Mouse (Mus musculus) forebrain, embryonic 14.5 days (tissue): ENCODE measurements around the gene Rtn4rl1. TPM values are rescaled to one million over a fixed set of nuclear protein-coding genes. Genes with fewer than 3 reads are reported as not detected.
"Not testable (repeated sequence)": the region's sequence is repeated elsewhere in the genome, so short reads cannot be mapped to it uniquely, and the experiment has no call there.

Experiments used
- ATAC-seq: fragments of 200-750 bp; cut with Nextera tagmentation; 2 replicates; pipeline ENCODE4 v1.8.0; 2017; ENCODE audit warnings: mild to moderate bottlenecking, moderate library complexity
- DNase-seq: peaks from one replicate; pipeline ENCODE4 v3.0.0-alpha.2; 2015; ENCODE audit warnings: low spot score
- H3K27ac ChIP-seq: fragments of 300-500 bp; sonication (generic); 2 replicates; pipeline ENCODE4 v1.5.1; 2014; ENCODE audit warnings: low read depth, mild to moderate bottlenecking, control low read depth, low read length, moderate library complexity
- H3K27me3 ChIP-seq: fragments of 300-500 bp; sonication (generic); replicated peaks from 2 replicates; pipeline ENCODE4 v1.6.1; 2014; ENCODE audit warnings: low read length, control low read depth, mixed read lengths; ENCODE audit not compliant: control insufficient read depth, insufficient read depth
- H3K36me3 ChIP-seq: fragments of 300-500 bp; sonication (generic); 2 replicates; pipeline ENCODE4 v1.6.1; 2014; ENCODE audit warnings: low read length, control low read depth; ENCODE audit not compliant: control insufficient read depth, insufficient read depth
- H3K4me1 ChIP-seq: fragments of 300-500 bp; sonication (generic); 2 replicates; pipeline ENCODE4 v1.6.1; 2014; ENCODE audit warnings: antibody characterized with exemption, low read length, control low read depth; ENCODE audit not compliant: control insufficient read depth, insufficient read depth
- H3K4me2 ChIP-seq: fragments of 300-500 bp; sonication (generic); 2 replicates; pipeline ENCODE4 v1.6.1; 2014; ENCODE audit warnings: mild to moderate bottlenecking, control low read depth, low read length
- H3K4me3 ChIP-seq: fragments of 300-500 bp; sonication (generic); 2 replicates; pipeline ENCODE4 v1.5.1; 2014; ENCODE audit warnings: low read depth, low read length, control low read depth
- H3K9ac ChIP-seq: fragments of 300-500 bp; sonication (generic); 2 replicates; pipeline ENCODE4 v1.6.1; 2014; ENCODE audit warnings: mild to moderate bottlenecking, low read length, control low read depth, moderate library complexity
- H3K9me3 ChIP-seq: fragments of 300-500 bp; sonication (generic); replicated peaks from 2 replicates; pipeline ENCODE4 v1.6.1; 2016; ENCODE audit warnings: low read length, control low read depth, mixed read lengths; ENCODE audit not compliant: control insufficient read depth
- WGBS: fragments of 180-500 bp; shearing (Covaris S2); extraction: QIAGEN DNeasy Blood & Tissue Kit; methylation state at CpG from one replicate; pipeline ENCODE4 v1.1.7; 2014; 5-methylcytosine and 5-hydroxymethylcytosine counted together
- polyA plus RNA-seq: library from polyadenylated mRNA; unstranded; fragments of >200 nt; fragmentation: Nextera tagmentation; extraction: Ambion mirVana; gene quantifications from 2 replicates; pipeline ENCODE4 v1.2.1, GENCODE M21; 2014

Rtn4rl1 gene
- polyA plus RNA-seq, 1 experiment from 2014 or later, result 5.0 TPM

DNA sequence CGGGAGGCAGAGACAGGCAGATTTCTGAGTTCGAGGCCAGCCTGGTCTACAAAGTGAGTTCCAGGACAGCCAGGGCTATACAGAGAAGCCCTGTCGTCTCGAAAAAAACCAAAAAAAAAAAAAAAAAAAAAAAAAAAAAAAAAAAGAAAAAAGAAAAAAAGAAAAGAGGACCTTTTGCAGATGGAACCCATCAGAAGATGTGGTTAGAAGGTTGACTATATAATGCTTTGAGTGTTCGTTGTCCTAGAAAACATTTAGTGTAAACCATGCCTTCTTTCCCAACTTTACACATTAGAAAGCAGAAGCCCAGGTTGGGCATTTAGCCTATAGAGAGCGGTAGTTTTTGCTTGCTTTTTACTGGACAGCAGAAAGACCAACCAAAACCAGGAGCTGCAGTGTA, 19.0 kb upstream of the Rtn4rl1 start:
- not testable (repeated sequence) for H3K9ac ChIP-seq, H3K4me3 ChIP-seq, H3K9me3 ChIP-seq, H3K4me2 ChIP-seq, DNase-seq, H3K27ac ChIP-seq, ATAC-seq
- Histone ChIP-seq H3K36me3 (peaks cover 15% of the 10 kb centered on the region; the same call in 1 of the 2 replicates), H3K4me1 (peaks cover 27% of the 10 kb centered on the region), H3K27me3 (peaks cover 36% of the 10 kb centered on the region)
- 78% methylated on average over 6 of the region's 6 CpGs for WGBS

DNA sequence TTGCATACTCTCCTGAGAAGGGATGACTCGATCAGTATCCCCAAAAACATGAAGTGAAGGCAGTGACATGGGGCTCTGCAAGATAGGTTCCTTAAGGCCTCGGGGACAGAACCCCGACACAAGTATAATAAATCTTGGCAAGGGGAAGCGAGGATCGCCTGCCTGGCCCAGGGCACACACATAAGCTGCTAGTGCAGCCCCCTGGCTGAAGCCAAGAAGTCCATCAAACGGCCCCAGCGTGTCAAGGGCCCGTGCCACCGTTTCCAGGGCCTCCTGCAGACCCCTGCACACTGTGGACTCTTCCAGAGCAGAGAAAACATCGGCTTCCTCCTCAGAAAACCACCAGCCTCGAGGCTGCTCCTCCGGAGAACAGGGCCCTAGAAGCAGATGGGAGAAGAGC, 15.6 kb upstream of the Rtn4rl1 start:
- Histone ChIP-seq H3K36me3 (peaks cover 20% of the 10 kb centered on the region), H3K4me2 (peak overlapping the region; percentile 74), H3K9ac (peak overlapping the region; percentile 81), H3K27ac (0 out of 2 replicates have a peak overlapping the region, but pooled peaks have one; percentile 83), H3K4me1 (peaks cover 11% of the 10 kb centered on the region), H3K4me3 (peak overlapping the region; percentile 61), H3K27me3 (peaks cover 4% of the 10 kb centered on the region), H3K9me3 (no peaks in the 10 kb centered on the region)
- ATAC-seq, result no peak
- 58% methylated on average over 12 of the region's 12 CpGs for WGBS
- DNase-seq, result no peak

DNA sequence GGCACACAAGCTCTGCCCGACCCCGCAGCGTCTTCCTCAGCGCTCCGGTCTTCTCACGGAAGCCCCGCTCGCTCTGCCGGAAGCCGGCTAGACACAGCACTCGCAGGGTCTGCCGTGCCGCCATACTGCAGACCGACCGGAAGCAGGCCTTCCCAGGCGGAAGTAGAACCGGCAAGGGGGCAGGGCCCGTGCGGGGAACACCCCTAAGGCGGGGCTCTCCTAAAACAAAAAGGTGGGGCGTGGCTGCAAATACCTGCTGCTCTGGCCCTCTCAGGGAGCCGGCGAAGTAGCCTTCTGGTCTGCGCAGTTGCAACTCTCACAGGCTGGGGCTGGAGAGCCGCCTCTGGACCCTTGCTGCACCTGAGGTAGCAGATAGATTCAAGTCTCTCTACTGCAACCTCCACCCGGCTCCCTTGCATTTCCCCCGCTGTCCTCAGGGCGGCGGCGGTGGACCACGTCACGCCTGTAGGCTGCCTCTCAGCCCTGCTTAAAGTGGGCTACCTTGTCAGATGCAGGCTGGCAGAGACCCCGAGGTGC, 14.8 kb upstream of the Rtn4rl1 start, which contains the start of gene Ovca2:
Gene Ovca2, minus strand, starts transcription at position 164 of the 537 bp plus-strand sequence.
- Histone ChIP-seq H3K9ac (peak within 1 kb of the TSS; percentile 81), H3K36me3 (peaks cover 26% of the 10 kb centered on the region), H3K4me3 (peak within 1 kb of the TSS; percentile 61), H3K4me2 (peak within 1 kb of the TSS; percentile 74), H3K4me1 (peaks cover 10% of the 10 kb centered on the region), H3K27me3 (no peaks in the 10 kb centered on the region), H3K9me3 (no peaks in the 10 kb centered on the region), H3K27ac (peak within 1 kb of the TSS; percentile 83)
- peak; percentile 96 for DNase-seq
- under 1% methylated on average over 33 of the region's 33 CpGs for WGBS
- peak; percentile 98 for ATAC-seq

DNA sequence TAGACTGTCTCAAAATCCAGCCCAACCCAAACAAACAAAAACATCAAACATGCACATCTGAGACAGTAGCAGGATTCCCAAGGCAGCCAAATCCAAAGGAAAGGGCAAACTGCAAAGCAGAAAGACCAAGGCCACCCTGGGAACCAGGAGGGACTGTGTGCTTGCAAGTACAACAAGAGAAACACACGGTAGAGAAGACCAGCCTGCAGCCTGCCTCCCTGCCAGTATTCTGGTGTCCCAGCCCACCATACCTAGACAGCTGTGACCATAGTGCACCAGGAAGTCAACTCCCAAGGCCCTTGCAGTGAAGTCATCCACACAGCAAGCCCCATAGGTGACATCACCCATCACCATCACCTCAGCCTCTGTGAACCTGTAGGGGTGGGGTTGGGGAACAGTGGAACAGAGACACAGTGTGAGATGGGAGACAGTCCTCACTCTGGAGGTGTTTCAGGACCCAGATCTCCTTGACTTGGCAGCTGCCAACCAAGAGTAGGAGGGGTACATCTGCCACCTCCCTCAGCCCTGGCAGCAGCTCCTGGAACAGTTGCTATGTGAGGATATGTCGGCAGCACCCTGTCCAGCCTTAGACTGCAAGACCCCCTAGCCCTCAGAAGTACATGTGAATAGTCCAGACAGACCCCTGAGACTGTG, 9.5 kb upstream of the Rtn4rl1 start:
- Histone ChIP-seq H3K27ac (no peak overlapping the region), H3K9ac (no peak overlapping the region), H3K36me3 (peaks cover 14% of the 10 kb centered on the region), H3K4me1 (no peaks in the 10 kb centered on the region), H3K4me3 (no peak overlapping the region), H3K4me2 (no peak overlapping the region), H3K9me3 (no peaks in the 10 kb centered on the region), H3K27me3 (no peaks in the 10 kb centered on the region)
- DNase-seq, result no peak
- ATAC-seq, result no peak
- WGBS, result 82% methylated on average over 2 of the region's 2 CpGs

DNA sequence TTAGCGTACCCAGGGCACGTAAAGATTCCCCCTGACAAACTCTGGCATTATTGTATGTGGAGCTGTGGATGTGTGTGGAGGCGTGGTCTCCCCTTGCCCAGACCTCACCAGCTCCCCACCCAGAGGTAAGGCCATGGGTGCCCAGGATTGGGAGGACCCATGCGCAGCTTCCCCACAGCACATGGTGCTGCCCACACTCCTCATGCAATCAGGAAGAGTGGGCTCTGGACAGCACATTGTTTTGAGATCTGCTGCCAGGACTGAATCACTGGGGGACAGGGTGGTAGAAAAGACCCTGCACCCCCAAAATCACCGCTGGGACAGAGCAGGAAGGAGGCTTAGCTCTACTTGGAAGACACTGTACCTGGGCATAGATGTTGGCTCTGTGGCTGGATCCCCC, 9.0 kb upstream of the Rtn4rl1 start:
- Histone ChIP-seq H3K4me1 (peaks cover 2% of the 10 kb centered on the region; the same call in 1 of the 2 replicates), H3K9ac (no peak overlapping the region), H3K4me3 (no peak overlapping the region), H3K27ac (0 out of 2 replicates have a peak overlapping the region, but pooled peaks have one; percentile 4), H3K9me3 (no peaks in the 10 kb centered on the region), H3K36me3 (peaks cover 14% of the 10 kb centered on the region), H3K4me2 (no peak overlapping the region), H3K27me3 (no peaks in the 10 kb centered on the region)
- no peak for DNase-seq
- no peak for ATAC-seq
- WGBS, result 86% methylated on average over 5 of the region's 5 CpGs

DNA sequence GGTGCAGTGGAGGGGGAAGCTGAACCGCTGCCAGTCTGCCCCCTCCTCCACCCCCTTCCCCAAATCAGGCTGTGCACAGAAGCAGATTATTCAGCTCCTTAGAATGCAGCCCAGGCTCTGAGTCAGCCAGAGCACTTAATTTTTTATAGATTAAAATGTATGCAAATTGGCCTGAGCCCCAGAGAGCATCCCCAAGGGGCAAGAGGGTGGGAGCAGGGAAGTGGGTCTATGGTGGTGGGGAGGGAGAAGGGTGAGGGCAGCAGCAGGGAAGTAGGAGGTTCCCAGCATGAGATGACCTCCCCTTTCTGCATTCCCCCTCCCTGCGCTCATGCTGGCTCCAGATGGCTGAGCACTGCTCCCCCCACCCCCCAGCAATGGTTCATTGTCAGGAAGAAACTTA, 8.6 kb upstream of the Rtn4rl1 start:
- H3K9ac ChIP-seq, result no peak overlapping the region

DNA sequence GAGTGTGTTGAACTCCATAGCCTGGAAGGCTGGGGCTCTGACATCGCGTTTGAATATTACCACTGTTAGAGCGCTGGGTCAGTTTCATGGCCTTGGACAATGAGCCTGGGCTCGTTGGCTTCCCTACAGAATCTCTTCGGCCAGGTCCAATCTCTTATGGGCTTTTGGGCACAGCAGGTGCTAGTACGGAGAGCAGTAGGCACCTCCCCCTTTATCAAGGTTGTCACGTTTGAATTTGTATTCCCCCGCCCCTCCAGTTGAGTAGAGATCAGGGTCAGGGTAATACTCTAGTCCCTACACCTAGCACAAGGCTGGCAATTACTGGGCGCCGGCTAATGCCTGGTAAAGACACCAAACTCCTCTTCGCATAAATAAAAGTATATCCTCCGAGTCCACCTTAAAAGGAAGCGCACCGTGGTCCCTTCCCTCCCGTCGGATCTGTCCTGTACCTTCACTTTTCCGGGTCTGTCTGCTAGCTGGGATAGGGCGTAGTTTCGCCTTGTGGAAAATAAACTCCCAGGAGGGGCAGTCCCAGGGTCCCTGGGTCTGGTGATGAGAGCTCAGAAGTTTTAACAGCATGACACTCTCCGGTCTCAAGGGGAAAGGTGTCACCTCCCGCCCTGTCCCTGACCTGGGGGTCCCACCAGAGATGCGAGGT, 3.7 kb upstream of the Rtn4rl1 start:
- Histone ChIP-seq H3K4me3 (peak overlapping the region; percentile 81), H3K36me3 (peaks cover 3% of the 10 kb centered on the region; the same call in 1 of the 2 replicates), H3K4me2 (peak overlapping the region; percentile 88), H3K9me3 (no peaks in the 10 kb centered on the region), H3K27ac (no peak overlapping the region), H3K4me1 (peaks cover 22% of the 10 kb centered on the region), H3K9ac (peak overlapping the region; percentile 68), H3K27me3 (peaks cover 35% of the 10 kb centered on the region)
- under 1% methylated on average over 22 of the region's 22 CpGs for WGBS
- ATAC-seq (peak; percentile 22), DNase-seq (no peak)

More for the DNA sequence above, 8.6 kb upstream of the Rtn4rl1 start:
- no peak overlapping the region for H3K4me3 ChIP-seq
- H3K27ac ChIP-seq, result 0 out of 2 replicates have a peak overlapping the region, but pooled peaks have one; percentile 4
- no peak for ATAC-seq
- peaks cover 14% of the 10 kb centered on the region for H3K36me3 ChIP-seq
- WGBS, result 67% methylated on average over 2 of the region's 2 CpGs
- peaks cover 4% of the 10 kb centered on the region; the same call in 1 of the 2 replicates for H3K4me1 ChIP-seq
- H3K4me2 ChIP-seq, result no peak overlapping the region
- H3K9me3 ChIP-seq, result no peaks in the 10 kb centered on the region
- DNase-seq, result no peak
- no peaks in the 10 kb centered on the region for H3K27me3 ChIP-seq

DNA sequence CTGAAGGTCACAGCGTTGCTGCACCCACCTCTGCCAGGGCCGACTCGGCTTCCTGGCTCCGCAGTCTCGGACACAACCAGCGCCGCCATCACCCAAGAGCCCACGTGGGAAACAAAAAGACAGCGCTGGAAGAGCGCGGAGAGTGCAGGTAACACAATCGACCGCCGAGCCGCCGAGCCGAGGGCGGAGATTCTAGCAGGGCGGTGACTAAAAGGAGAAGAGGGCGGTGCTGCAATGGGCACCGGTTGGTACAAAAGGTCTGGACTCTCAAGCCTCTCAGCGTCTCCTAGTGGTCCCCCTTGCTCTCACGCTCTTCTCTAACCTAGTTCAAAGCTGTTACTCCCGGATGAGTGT, 3.2 kb upstream of the Rtn4rl1 start:
- Histone ChIP-seq H3K36me3 (peaks cover 3% of the 10 kb centered on the region; the same call in 1 of the 2 replicates), H3K9ac (peak overlapping the region; percentile 68), H3K9me3 (no peaks in the 10 kb centered on the region), H3K4me2 (peak overlapping the region; percentile 88), H3K27me3 (peaks cover 40% of the 10 kb centered on the region), H3K27ac (no peak overlapping the region), H3K4me1 (peaks cover 26% of the 10 kb centered on the region), H3K4me3 (peak overlapping the region; percentile 81)
- WGBS, result under 1% methylated on average over 24 of the region's 24 CpGs
- DNase-seq (peak; percentile 94), ATAC-seq (peak; percentile 88)
